Mouse (Mus musculus) hindbrain, postnatal 0 days (tissue): ENCODE results near the gene Hk1. TPM values are rescaled to one million over a fixed set of nuclear protein-coding genes. Genes with fewer than 3 reads are reported as not detected.

Experiments
- ATAC-seq: fragments of 200-750 bp; cut with Nextera tagmentation; 2 replicates; pipeline ENCODE4 v1.8.0; 2017; ENCODE audit warnings: mild to moderate bottlenecking, moderate TSS enrichment, moderate library complexity
- DNase-seq: peaks from one replicate; pipeline ENCODE4 v3.0.0-alpha.2; 2015; ENCODE audit warnings: low spot score
- H3K27ac ChIP-seq: fragments of 300-500 bp; sonication (generic); 2 replicates; pipeline ENCODE4 v1.5.1; 2014; ENCODE audit warnings: mild to moderate bottlenecking
- H3K27me3 ChIP-seq: fragments of 300-500 bp; sonication (generic); 2 replicates; pipeline ENCODE4 v1.6.1; 2014; ENCODE audit warnings: low read length, mixed read lengths; ENCODE audit not compliant: insufficient read depth
- H3K36me3 ChIP-seq: fragments of 300-500 bp; sonication (generic); 2 replicates; pipeline ENCODE4 v1.6.1; 2014; ENCODE audit warnings: low read length, mixed read lengths; ENCODE audit not compliant: insufficient read depth
- H3K4me1 ChIP-seq: fragments of 300-500 bp; sonication (generic); 2 replicates; pipeline ENCODE4 v1.6.1; 2014; ENCODE audit warnings: antibody characterized with exemption, low read length, mixed read lengths; ENCODE audit not compliant: insufficient read depth
- H3K4me2 ChIP-seq: fragments of 300-500 bp; sonication (generic); 2 replicates; pipeline ENCODE4 v1.6.1; 2014; ENCODE audit warnings: low read depth, mild to moderate bottlenecking, low read length, moderate library complexity, mixed read lengths
- H3K4me3 ChIP-seq: fragments of 300-500 bp; sonication (generic); 2 replicates; pipeline ENCODE4 v1.5.1; 2014; ENCODE audit warnings: low read length
- H3K9ac ChIP-seq: fragments of 300-500 bp; sonication (generic); replicated peaks from 2 replicates; pipeline ENCODE4 v1.6.1; 2014; ENCODE audit warnings: mild to moderate bottlenecking, low read length, moderate library complexity, mixed read lengths
- H3K9me3 ChIP-seq: fragments of 300-500 bp; sonication (generic); 2 replicates; pipeline ENCODE4 v1.6.1; 2016; ENCODE audit warnings: low read length, mixed read lengths
- CTCF ChIP-seq: IDR thresholded peaks from 2 replicates; pipeline ENCODE4 v1.5.1; 2016; ENCODE audit warnings: antibody characterized with exemption, control low read depth, low read depth
- whole genome bisulfite sequencing: fragments of 180-500 bp; shearing (Covaris S2); extraction: QIAGEN DNeasy Blood & Tissue Kit; methylation state at CpG from one replicate; pipeline ENCODE4 v1.1.7; 2014; 5-methylcytosine and 5-hydroxymethylcytosine counted together
- polyA plus RNA-seq: library from polyadenylated mRNA; unstranded; fragments of >200 nt; fragmentation: Nextera tagmentation; extraction: Ambion mirVana; gene quantifications from 2 replicates; pipeline ENCODE4 v1.2.1, GENCODE M21; 2015
- total RNA-seq: library from RNA; depleted of rRNA; stranded (reverse); fragments of >200 nt; gene quantifications from 2 replicates; pipeline ENCODE4 v1.2.3, GENCODE M21; 2014; rRNA removed

Hk1 gene
- total and polyA plus RNA-seq, 2 experiments from 2014 or later = 99.6 to 144 TPM

DNA sequence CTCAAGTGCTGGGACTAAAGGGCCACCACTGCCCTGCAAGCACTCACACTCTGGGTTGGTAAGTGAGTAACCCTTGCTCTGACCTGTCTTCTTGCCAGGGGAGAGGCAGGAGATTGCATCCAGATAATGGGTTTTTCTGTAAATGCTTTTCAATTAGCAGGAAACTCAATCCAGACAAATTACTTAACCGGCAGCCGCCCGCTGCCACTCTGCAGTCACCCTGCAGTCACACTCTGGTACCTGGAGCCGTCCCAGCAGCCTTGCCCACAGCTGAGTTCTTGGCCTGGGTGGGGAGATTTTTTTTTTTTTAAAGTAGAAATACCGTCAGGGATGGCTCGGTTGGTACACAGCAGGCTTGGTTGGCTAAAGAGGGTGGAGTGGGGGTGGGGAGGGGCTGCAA, 151.6 kb downstream of the Hk1 start:
- 33% methylated on average over 6 of the region's 6 CpGs for WGBS
- Histone ChIP-seq H3K27ac (no peak overlapping the region), H3K9ac (no peak overlapping the region), H3K4me2 (no peak overlapping the region), H3K36me3 (no peaks in the 10 kb centered on the region), H3K4me3 (no peak overlapping the region), H3K4me1 (peaks cover 7% of the 10 kb centered on the region; the same call in 1 of the 2 replicates), H3K27me3 (no peaks in the 10 kb centered on the region), H3K9me3 (no peaks in the 10 kb centered on the region)
- TF ChIP-seq CTCF = no peak
- ATAC-seq (no peak), DNase-seq (no peak)

- H3K27ac ChIP-seq = no peak overlapping the region
- DNase-seq (no peak), ATAC-seq (no peak)
- no peaks in the 10 kb centered on the region for H3K27me3 ChIP-seq
- no peaks in the 10 kb centered on the region for H3K9me3 ChIP-seq
- WGBS = 79% methylated on average over 7 of the region's 7 CpGs
- peaks cover 7% of the 10 kb centered on the region; the same call in 1 of the 2 replicates for H3K4me1 ChIP-seq
- no peak for TF ChIP-seq CTCF
- no peak overlapping the region for H3K4me3 ChIP-seq
- H3K4me2 ChIP-seq = no peak overlapping the region
- H3K36me3 ChIP-seq = no peaks in the 10 kb centered on the region
- no peak overlapping the region for H3K9ac ChIP-seq
These were observed 153.9 kb downstream of the Hk1 start for GRCm38 (mm10) chr10:62225839-62226238.

DNA sequence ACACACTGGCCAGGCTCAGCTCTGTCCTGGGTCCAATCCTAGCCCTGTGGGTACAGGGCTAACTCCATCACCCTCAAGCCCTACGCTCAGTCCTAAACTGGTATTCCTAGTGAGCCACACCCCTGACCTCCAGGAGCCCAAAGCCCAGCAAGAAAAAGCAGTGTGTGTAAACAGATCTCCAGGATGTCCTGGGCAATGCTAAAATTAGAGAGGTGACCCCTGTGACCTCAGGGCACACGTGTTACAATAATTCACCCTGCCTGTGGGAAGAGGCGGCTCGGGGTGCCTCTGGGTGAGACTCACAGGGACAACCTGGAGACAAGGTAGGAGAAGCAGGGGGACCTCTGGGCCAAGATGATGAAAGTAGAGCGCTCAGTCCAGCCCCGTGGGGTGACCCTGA, 155.5 kb downstream of the Hk1 start:
- no peak overlapping the region for H3K4me3 ChIP-seq
- H3K4me1 ChIP-seq = no peaks in the 10 kb centered on the region
- H3K36me3 ChIP-seq = no peaks in the 10 kb centered on the region
- no peaks in the 10 kb centered on the region for H3K27me3 ChIP-seq
- H3K9me3 ChIP-seq = no peaks in the 10 kb centered on the region
- no peak for TF ChIP-seq CTCF
- ATAC-seq (no peak), DNase-seq (no peak)
- no peak overlapping the region for H3K27ac ChIP-seq
- no peak overlapping the region for H3K9ac ChIP-seq
- WGBS = 81% methylated on average over 6 of the region's 6 CpGs
- H3K4me2 ChIP-seq = no peak overlapping the region

GRCm38 (mm10) chr10:62222777-62223176, 156.9 kb downstream of the Hk1 start:
- no peaks in the 10 kb centered on the region for H3K4me1 ChIP-seq
- no peak overlapping the region for H3K9ac ChIP-seq
- H3K4me2 ChIP-seq = no peak overlapping the region
- 80% methylated on average over 17 of the region's 17 CpGs for WGBS
- H3K27ac ChIP-seq = no peak overlapping the region
- no peak overlapping the region for H3K4me3 ChIP-seq
- no peaks in the 10 kb centered on the region for H3K36me3 ChIP-seq
- no peak for TF ChIP-seq CTCF
- ATAC-seq = no peak
- no peaks in the 10 kb centered on the region for H3K27me3 ChIP-seq
- DNase-seq = no peak
- no peaks in the 10 kb centered on the region for H3K9me3 ChIP-seq

- no peaks in the 10 kb centered on the region for H3K9me3 ChIP-seq
- WGBS = 95% methylated on average over 2 of the region's 2 CpGs
- no peaks in the 10 kb centered on the region for H3K27me3 ChIP-seq
- DNase-seq (no peak), ATAC-seq (no peak)
- no peak overlapping the region for H3K9ac ChIP-seq
- no peak overlapping the region for H3K27ac ChIP-seq
- H3K4me1 ChIP-seq = no peaks in the 10 kb centered on the region
- TF ChIP-seq CTCF = no peak
- H3K36me3 ChIP-seq = no peaks in the 10 kb centered on the region
- H3K4me2 ChIP-seq = no peak overlapping the region
- no peak overlapping the region for H3K4me3 ChIP-seq
These were observed 158.1 kb downstream of the Hk1 start for GRCm38 (mm10) chr10:62221647-62222046.

- no peaks in the 10 kb centered on the region for H3K27me3 ChIP-seq
- H3K4me2 ChIP-seq = no peak overlapping the region
- no peaks in the 10 kb centered on the region for H3K9me3 ChIP-seq
- no peak for ATAC-seq
- no peaks in the 10 kb centered on the region for H3K4me1 ChIP-seq
- WGBS = 80% methylated on average over 8 of the region's 8 CpGs
- TF ChIP-seq CTCF = no peak
- no peak overlapping the region for H3K27ac ChIP-seq
- no peak overlapping the region for H3K4me3 ChIP-seq
- no peaks in the 10 kb centered on the region for H3K36me3 ChIP-seq
- no peak overlapping the region for H3K9ac ChIP-seq
- DNase-seq = no peak
These were observed 158.8 kb downstream of the Hk1 start for GRCm38 (mm10) chr10:62220732-62221514.

Other genes starting within 250 kb of the Hk1 start
- gene Neurog3, start 246.8 kb downstream of the Hk1 start, total RNA-seq = not detected in 2 replicates
- gene Neurog3, start 246.8 kb downstream of the Hk1 start, polyA plus RNA-seq = not detected in 2 replicates
- gene Fam241b, start 236.0 kb downstream of the Hk1 start, total RNA-seq = 92.9 and 97.9 TPM in 2 replicates
- gene Fam241b, start 236.0 kb downstream of the Hk1 start, polyA plus RNA-seq = 143 and 152 TPM in 2 replicates
- 30.8 and 38.3 TPM in 2 replicates for gene Tspan15, start 148.7 kb downstream of the Hk1 start, total RNA-seq
- gene Tspan15, start 148.7 kb downstream of the Hk1 start, polyA plus RNA-seq = 20.4 and 21.4 TPM in 2 replicates
- gene Tacr2, start 127.5 kb downstream of the Hk1 start, total RNA-seq = not detected in 2 replicates
- 0.08 TPM in 2 replicates for gene Tacr2, start 127.5 kb downstream of the Hk1 start, polyA plus RNA-seq
- 2.1 and 2.5 TPM in 2 replicates for gene Hkdc1, start 42.6 kb upstream of the Hk1 start, total RNA-seq
- 0.82 and 1.1 TPM in 2 replicates for gene Hkdc1, start 42.6 kb upstream of the Hk1 start, polyA plus RNA-seq
- gene 4930507D05Rik, start 69.6 kb upstream of the Hk1 start, total RNA-seq = 1.9 and 2.4 TPM in 2 replicates
- gene 4930507D05Rik, start 69.6 kb upstream of the Hk1 start, polyA plus RNA-seq = 1.0 and 1.5 TPM in 2 replicates
- gene Supv3l1, start 69.8 kb upstream of the Hk1 start, total RNA-seq = 24.8 and 25.8 TPM in 2 replicates
- 15.8 and 16.7 TPM in 2 replicates for gene Supv3l1, start 69.8 kb upstream of the Hk1 start, polyA plus RNA-seq
- gene Vps26a, start 106.9 kb upstream of the Hk1 start, total RNA-seq = 21.6 and 21.8 TPM in 2 replicates
- gene Vps26a, start 106.9 kb upstream of the Hk1 start, polyA plus RNA-seq = 45.7 and 52.4 TPM in 2 replicates
- 6.5 and 7.4 TPM in 2 replicates for gene Srgn, start 147.5 kb upstream of the Hk1 start, total RNA-seq
- gene Srgn, start 147.5 kb upstream of the Hk1 start, polyA plus RNA-seq = 20.8 and 22.0 TPM in 2 replicates
- 78.2 and 99.3 TPM in 2 replicates for gene Kif1bp, start 198.5 kb upstream of the Hk1 start, total RNA-seq
- 69.6 and 71.2 TPM in 2 replicates for gene Kif1bp, start 198.5 kb upstream of the Hk1 start, polyA plus RNA-seq
- gene Ddx21, start 222.4 kb upstream of the Hk1 start, total RNA-seq = 15.8 and 20.5 TPM in 2 replicates
- 10.0 and 10.1 TPM in 2 replicates for gene Ddx21, start 222.4 kb upstream of the Hk1 start, polyA plus RNA-seq